Mouse (Mus musculus): ENCODE measurements around the gene Macrod2. TPM values are rescaled to one million over a fixed set of nuclear protein-coding genes. Genes with fewer than 3 reads are reported as not detected.

The Macrod2 gene
- polyA plus RNA-seq, 1 experiment: 3.8 TPM

DNA sequence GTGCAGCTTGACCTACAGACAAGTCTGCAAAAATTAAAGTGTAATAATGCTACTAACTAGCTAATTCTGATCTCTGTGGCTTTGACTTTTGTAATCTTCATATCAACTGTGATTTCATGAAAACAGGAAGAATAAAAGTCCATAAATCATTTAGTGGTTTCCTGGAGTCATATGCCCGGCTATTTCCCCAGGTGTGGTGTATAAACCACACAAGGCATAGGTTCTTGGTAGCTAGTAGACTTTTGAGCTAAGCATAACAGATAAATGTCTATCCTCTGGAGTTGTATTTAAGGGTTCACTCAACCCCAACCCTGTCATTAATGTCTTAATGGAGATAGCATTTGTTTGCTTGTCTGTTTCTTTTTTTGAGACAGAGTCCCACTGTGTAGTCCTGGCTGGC is 296.3 kb downstream of the Macrod2 start:
- 30% methylated on average over 1 of the region's 1 CpGs for WGBS
- Histone ChIP-seq H3K27ac (ENCODE audit: insufficient read depth, low read depth, low read length) (no peak overlapping the region), H3K27me3 (ENCODE audit: control insufficient read depth, insufficient read depth, low read length) (no peaks in the 10 kb centered on the region), H3K4me1 (ENCODE audit: control insufficient read depth, insufficient read depth, insufficient read length, low read length) (peaks cover 6% of the 10 kb centered on the region; the same call in 1 of the 2 replicates), H3K4me3 (ENCODE audit: low read depth, low read length) (no peak overlapping the region), H3K36me3 (ENCODE audit: control insufficient read depth, insufficient read depth, low read length) (no peaks in the 10 kb centered on the region)
- no peak for TF ChIP-seq CTCF (IDR thresholded peaks at IDR 0.05; ENCODE audit: extremely low read depth, insufficient read length, insufficient replicate concordance, low read depth, low read length)
- no peak for TF ChIP-seq POLR2A (IDR thresholded peaks at IDR 0.05; ENCODE audit: low read depth, low read length)

DNA sequence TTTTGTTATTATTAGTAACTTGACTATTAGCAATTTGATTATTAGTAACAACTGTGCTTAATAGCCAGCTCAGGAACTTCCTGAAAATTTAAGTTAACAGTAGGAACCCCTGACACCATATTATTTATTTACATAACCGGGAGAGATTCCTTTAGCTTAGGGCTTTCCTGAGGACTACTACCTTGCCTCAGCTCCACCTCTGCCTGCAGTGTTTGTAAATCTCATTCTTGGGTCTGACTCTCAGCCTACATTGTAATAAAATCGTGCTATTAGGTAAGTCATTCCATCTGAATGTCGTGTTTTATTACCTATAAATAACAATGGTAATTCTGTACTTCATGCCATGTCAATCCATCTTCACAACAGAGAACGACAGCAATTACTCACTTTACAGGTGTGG is 297.4 kb downstream of the Macrod2 start:
- TF ChIP-seq POLR2A (IDR thresholded peaks at IDR 0.05; ENCODE audit: low read depth, low read length): no peak
- no peak for TF ChIP-seq CTCF (IDR thresholded peaks at IDR 0.05; ENCODE audit: extremely low read depth, insufficient read length, insufficient replicate concordance, low read depth, low read length)
- Histone ChIP-seq H3K4me3 (ENCODE audit: low read depth, low read length) (no peak overlapping the region), H3K27me3 (ENCODE audit: control insufficient read depth, insufficient read depth, low read length) (no peaks in the 10 kb centered on the region), H3K36me3 (ENCODE audit: control insufficient read depth, insufficient read depth, low read length) (no peaks in the 10 kb centered on the region), H3K27ac (ENCODE audit: insufficient read depth, low read depth, low read length) (no peak overlapping the region), H3K4me1 (ENCODE audit: control insufficient read depth, insufficient read depth, insufficient read length, low read length) (peaks cover 6% of the 10 kb centered on the region; the same call in 1 of the 2 replicates)
- 26% methylated on average over 4 of the region's 4 CpGs for WGBS

DNA sequence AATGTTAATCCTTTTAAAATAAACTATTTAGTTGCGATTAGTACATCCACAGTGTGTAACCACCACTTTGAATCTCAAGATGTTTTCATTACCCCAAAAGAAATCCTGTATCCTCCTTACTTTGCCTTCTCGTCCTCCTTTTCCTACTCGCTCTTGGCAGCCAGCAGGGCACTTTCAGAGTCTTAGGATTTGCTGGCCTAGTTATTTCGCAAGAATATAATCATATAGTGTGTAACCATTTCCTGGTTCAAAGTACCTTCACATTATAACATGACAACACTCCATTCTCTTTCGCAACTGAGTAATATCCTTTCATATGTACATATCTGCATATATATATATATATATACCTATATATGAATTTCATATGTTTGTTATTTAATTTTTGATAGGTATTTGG is 298.7 kb downstream of the Macrod2 start:
- Histone ChIP-seq H3K4me1 (ENCODE audit: control insufficient read depth, insufficient read depth, insufficient read length, low read length) (peaks cover 6% of the 10 kb centered on the region; the same call in 1 of the 2 replicates), H3K27me3 (ENCODE audit: control insufficient read depth, insufficient read depth, low read length) (no peaks in the 10 kb centered on the region), H3K27ac (ENCODE audit: insufficient read depth, low read depth, low read length) (peak overlapping the region; percentile 91), H3K4me3 (ENCODE audit: low read depth, low read length) (no peak overlapping the region), H3K36me3 (ENCODE audit: control insufficient read depth, insufficient read depth, low read length) (no peaks in the 10 kb centered on the region)
- WGBS: 27% methylated on average over 5 of the region's 5 CpGs
- TF ChIP-seq POLR2A (IDR thresholded peaks at IDR 0.05; ENCODE audit: low read depth, low read length) (no peak), CTCF (IDR thresholded peaks at IDR 0.05; ENCODE audit: extremely low read depth, insufficient read length, insufficient replicate concordance, low read depth, low read length) (no peak)

DNA sequence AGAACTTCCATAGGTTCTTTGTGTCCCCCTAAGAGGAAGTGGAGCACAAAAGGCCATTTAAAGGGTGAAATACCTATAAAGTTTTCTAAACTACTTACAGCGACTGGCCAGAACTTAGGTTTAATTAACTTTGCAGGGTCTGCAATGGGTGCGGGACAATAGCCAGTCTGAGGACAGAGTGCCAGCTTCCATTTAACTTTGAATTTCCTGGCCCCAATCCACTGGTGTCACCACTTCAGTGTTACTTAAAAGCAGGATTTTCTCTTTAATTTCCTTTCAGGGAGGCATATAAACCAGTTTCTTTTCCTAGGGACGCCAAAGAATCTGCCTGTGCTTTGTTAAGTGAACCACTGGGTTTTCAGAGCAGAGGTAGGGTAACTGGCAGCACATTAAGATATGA is 303.5 kb downstream of the Macrod2 start:
- WGBS: 85% methylated on average over 3 of the region's 3 CpGs
- TF ChIP-seq CTCF (IDR thresholded peaks at IDR 0.05; ENCODE audit: extremely low read depth, insufficient read length, insufficient replicate concordance, low read depth, low read length) (no peak), POLR2A (IDR thresholded peaks at IDR 0.05; ENCODE audit: low read depth, low read length) (no peak)
- H3K4me1 ChIP-seq (ENCODE audit: control insufficient read depth, insufficient read depth, insufficient read length, low read length): peaks cover 2% of the 10 kb centered on the region; the same call in 1 of the 2 replicates

DNA sequence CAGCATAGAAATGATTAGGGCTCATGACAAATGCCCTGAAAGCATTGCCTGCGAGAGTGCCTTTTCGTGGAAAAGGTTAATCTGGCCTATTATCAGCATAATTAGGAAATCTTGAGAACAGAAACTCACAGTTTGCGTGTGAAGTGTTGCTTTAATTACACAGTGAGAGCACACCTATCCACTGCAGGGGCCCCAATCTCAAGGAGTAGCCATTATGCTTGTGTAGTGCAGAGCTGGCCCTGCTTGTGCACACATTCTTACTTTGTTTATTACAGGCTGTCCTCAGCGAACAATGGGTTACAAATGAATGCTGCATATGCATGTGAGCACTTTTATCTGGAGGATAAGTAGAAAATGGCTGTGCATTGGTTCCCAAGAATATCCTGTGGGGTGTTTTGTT is 308.3 kb downstream of the Macrod2 start:
- WGBS: 75% methylated on average over 4 of the region's 4 CpGs
- Histone ChIP-seq H3K36me3 (ENCODE audit: control insufficient read depth, insufficient read depth, low read length) (no peaks in the 10 kb centered on the region), H3K27me3 (ENCODE audit: control insufficient read depth, insufficient read depth, low read length) (no peaks in the 10 kb centered on the region)

More for the DNA sequence above, 303.5 kb downstream of the Macrod2 start:
- no peaks in the 10 kb centered on the region for H3K27me3 ChIP-seq (ENCODE audit: control insufficient read depth, insufficient read depth, low read length)
- H3K27ac ChIP-seq (ENCODE audit: insufficient read depth, low read depth, low read length): no peak overlapping the region
- H3K4me3 ChIP-seq (ENCODE audit: low read depth, low read length): no peak overlapping the region
- no peaks in the 10 kb centered on the region for H3K36me3 ChIP-seq (ENCODE audit: control insufficient read depth, insufficient read depth, low read length)

DNA sequence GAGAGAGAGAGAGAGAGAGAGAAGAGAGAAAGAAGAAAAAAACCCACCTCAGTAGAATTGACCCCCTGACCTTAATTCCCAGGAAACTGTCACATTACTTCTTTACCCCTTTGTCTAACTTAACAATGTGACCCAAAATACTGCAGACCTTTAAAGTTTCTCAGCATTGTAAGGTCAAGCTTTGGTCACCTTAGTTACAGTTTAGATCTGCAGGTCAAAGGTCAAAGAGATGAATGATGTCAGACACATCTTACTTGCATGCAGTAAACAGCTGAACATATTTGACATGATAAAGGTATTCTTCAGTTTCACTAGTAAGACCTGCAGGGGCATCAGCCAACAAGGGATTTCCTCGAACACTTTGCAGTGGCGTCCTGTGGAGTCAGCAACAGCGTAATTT is 309.0 kb downstream of the Macrod2 start:
- Histone ChIP-seq H3K36me3 (ENCODE audit: control insufficient read depth, insufficient read depth, low read length) (no peaks in the 10 kb centered on the region), H3K4me3 (ENCODE audit: low read depth, low read length) (no peak overlapping the region), H3K27ac (ENCODE audit: insufficient read depth, low read depth, low read length) (no peak overlapping the region), H3K27me3 (ENCODE audit: control insufficient read depth, insufficient read depth, low read length) (no peaks in the 10 kb centered on the region), H3K4me1 (ENCODE audit: control insufficient read depth, insufficient read depth, insufficient read length, low read length) (peaks cover 2% of the 10 kb centered on the region; the same call in 1 of the 2 replicates)
- no peak for TF ChIP-seq CTCF (IDR thresholded peaks at IDR 0.05; ENCODE audit: extremely low read depth, insufficient read length, insufficient replicate concordance, low read depth, low read length)
- TF ChIP-seq POLR2A (IDR thresholded peaks at IDR 0.05; ENCODE audit: low read depth, low read length): no peak
- 73% methylated on average over 3 of the region's 3 CpGs for WGBS

More for the DNA sequence above, 308.3 kb downstream of the Macrod2 start:
- no peak for TF ChIP-seq CTCF (IDR thresholded peaks at IDR 0.05; ENCODE audit: extremely low read depth, insufficient read length, insufficient replicate concordance, low read depth, low read length)
- no peak for TF ChIP-seq POLR2A (IDR thresholded peaks at IDR 0.05; ENCODE audit: low read depth, low read length)
- Histone ChIP-seq H3K4me3 (ENCODE audit: low read depth, low read length) (no peak overlapping the region), H3K27ac (ENCODE audit: insufficient read depth, low read depth, low read length) (no peak overlapping the region), H3K4me1 (ENCODE audit: control insufficient read depth, insufficient read depth, insufficient read length, low read length) (peaks cover 2% of the 10 kb centered on the region; the same call in 1 of the 2 replicates)

DNA sequence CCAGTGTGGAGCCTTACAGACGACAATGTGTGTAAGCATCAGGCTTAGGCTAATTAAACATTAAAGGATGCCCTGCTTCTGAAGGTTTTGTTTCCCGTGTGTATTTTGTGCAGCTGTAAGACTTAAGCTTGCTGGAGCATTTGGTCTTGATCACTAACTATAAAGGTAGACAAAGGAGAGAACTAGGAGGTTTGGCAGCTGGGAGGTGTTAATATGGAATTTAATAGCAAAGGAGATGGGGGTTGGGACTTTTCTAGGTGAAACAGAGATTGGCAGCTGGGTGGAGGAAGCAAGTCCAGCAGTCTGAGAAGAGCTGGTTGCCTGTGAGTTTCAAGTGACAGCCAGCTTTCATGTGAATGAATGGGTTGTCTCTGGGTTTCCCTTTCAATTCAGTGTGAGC is 310.2 kb downstream of the Macrod2 start:
- Histone ChIP-seq H3K27me3 (ENCODE audit: control insufficient read depth, insufficient read depth, low read length) (no peaks in the 10 kb centered on the region), H3K36me3 (ENCODE audit: control insufficient read depth, insufficient read depth, low read length) (no peaks in the 10 kb centered on the region), H3K4me3 (ENCODE audit: low read depth, low read length) (no peak overlapping the region), H3K4me1 (ENCODE audit: control insufficient read depth, insufficient read depth, insufficient read length, low read length) (peaks cover 2% of the 10 kb centered on the region; the same call in 1 of the 2 replicates), H3K27ac (ENCODE audit: insufficient read depth, low read depth, low read length) (no peak overlapping the region)
- TF ChIP-seq CTCF (IDR thresholded peaks at IDR 0.05; ENCODE audit: extremely low read depth, insufficient read length, insufficient replicate concordance, low read depth, low read length): no peak
- no peak for TF ChIP-seq POLR2A (IDR thresholded peaks at IDR 0.05; ENCODE audit: low read depth, low read length)
- WGBS: 59% methylated on average over 2 of the region's 2 CpGs
